Mouse (Mus musculus): ENCODE results near the gene Skil.

Gene Skil

DNA sequence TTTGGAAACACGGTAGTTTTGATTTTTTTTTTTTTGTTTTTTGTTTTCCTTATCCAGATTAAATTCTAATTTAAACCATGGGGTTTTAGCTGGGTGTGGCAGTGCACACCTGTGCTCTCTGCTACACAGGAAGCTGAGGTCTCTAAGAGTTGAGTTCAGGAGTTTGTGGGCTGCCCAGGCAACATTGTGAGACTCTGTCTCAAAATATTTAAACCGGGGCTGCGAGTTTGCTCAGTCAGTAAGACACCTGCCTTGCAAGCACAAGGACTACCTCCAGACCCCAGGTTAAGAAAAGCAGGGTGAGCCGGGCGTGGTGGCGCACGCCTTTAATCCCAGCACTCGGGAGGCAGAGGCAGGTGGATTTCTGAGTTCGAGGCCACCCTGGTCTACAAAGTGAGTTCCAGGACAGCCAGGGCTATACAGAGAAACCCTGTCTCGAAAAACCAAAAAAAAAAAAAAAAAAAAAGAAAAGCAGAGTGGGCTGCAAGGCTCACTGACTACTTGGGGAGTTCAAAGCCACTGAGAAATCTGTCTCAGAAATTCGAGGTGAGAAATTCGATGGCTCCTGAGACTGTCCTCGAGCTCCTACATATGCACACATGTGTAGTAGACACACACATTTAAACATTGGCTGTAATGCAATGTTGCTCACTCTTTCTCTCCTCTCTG lies 11.9 kb upstream of the Skil start:
- in situ Hi-C loops (cut with MboI, MseI): no loop called here

- in situ Hi-C loops (cut with MboI, MseI): no loop called here
Measured at GRCm38 (mm10) chr3:31083507-31084245, 11.2 kb upstream of the Skil start.

- in situ Hi-C loops (cut with MboI, MseI): no loop called here
Measured at GRCm38 (mm10) chr3:31085000-31085399, 9.9 kb upstream of the Skil start.

DNA sequence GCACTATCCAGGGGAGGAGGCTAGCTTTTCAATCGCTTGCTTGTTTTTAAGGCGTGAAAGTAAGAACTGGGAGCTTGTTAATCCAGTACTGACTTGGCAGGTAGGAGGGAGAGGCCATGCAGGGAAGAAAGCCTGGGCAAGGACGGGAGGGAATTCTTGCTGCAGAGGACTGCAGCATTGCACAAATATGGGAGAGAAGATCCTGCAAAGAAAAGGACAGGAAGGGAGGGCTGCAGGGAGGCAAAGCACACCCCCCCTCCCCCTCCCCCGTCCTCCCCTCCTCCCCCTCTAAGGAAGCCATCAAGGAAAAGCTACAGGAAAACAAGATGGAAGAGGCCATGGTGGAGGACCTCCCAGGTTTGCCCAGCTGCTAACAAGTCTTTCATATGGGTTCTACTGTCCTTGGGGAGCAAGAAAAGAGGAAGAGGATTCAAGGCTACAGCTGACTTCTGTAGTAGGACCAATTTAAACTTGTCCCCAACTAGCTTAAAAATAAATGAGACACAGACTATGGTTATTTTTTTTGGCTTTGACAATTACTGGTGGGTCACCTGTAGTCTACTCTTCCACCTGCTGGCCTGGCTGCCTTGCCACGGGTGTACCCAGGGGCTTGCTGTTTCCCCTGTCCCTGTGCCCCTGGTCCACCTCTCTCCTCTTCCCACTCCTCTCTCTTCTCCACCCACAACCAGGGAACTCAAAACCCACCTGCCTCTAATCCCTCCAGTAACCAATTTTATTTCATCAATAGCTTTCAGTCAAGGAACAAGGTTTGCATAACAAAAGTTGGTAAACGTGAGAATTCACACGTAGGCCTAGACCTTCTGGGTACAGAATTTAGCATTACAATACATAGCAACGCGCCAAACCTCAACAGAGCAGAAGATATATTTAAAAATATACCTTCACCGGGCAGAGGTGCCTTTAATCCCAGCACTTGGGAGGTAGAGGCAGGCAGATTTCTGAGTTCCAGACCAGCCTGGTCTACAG lies 5.8 kb upstream of the Skil start:
- in situ Hi-C loops (cut with MboI, MseI): no loop called here

DNA sequence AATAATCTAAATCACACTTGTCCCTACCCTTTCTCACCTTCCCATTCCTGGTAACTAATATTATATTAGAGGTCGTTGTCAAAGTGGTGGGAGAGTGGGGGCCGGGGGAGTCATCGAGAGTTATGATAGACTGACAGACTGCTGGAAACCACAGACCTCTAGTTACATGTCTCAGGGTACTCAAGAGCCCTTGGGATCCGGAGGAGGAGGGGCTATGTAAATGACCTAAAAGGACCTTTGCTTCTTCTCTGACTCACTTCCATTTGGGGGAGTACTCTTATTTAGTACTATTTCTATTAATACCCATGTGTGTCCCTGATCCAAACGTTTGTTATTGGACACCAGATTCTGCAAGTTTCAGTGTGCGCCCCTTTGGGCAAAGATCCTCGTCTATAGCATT lies 4.9 kb upstream of the Skil start:
- in situ Hi-C loops (cut with MboI, MseI): loop anchor here in 1 of 2 experiments (5.0 kb wide), 1 partner anchor 33 kb away; no protein-coding TSS in a partner anchor

DNA sequence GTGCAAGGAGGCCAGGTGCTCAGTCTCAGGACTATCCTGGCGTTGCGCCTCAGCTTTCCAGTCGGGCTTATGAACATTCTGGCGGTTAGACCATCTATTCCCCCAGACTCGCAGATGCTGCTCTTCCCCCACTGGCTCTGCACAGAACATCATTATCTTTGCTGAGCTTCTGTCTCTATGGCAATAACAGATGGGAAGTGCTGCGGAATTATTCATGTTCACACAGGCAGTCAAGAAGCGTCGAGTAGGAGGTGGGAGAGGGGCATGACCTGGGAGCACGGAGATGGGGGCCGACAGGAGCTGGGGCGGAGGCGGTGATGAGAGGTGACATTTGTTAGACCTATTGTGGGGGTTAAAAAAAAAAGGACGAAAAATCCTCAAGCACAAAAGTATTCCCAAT lies 1.7 kb upstream of the Skil start:
- in situ Hi-C loops (cut with MboI, MseI): loop anchor here in 1 of 2 experiments (5.0 kb wide), 1 partner anchor 36 kb away; no protein-coding TSS in a partner anchor

DNA sequence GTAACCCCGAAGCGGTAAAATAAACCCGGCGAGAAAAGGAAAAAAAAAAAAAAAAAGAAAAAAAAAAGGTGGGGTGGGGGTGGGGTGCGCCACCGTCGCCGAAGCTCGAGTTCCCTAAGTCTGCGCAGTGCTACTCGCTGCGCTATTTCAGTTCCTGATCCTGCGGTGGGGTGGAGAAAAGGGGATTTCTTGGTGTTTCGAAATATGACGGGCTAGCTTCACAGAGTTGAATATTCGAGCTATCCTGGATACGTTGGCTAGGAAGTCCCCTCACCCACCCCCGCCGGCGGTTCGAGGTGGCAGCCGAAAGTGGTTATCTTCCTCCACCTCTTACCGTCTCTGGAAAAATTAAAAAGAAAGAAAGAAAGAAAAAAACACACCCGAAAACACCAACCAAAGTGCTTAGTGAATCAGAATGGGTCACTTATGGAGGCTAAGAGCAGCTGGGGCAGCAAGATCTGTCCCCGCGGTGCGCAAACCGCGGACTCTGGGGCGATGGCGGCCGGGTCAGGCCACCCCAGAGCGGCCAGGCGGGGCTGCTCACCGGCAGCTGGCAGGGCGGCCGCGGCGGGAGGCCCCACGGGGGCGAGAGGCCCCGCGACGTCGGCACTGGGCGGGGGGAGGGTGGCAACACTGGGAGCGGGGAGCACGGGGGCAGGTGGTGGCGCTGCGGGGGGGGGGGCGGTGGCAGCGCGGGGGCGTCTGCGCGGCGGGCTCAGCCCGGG lies 1.1 kb upstream of the Skil start:
- in situ Hi-C loops (cut with MboI, MseI): loop anchor here in 1 of 2 experiments (5.0 kb wide), 1 partner anchor 36 kb away; no protein-coding TSS in a partner anchor

GRCm38 (mm10) chr3:31095179-31095490 lies 277 bp downstream of the Skil start:
- in situ Hi-C loops (cut with MboI, MseI): no loop called here

GRCm38 (mm10) chr3:31095491-31096154 lies 765 bp downstream of the Skil start:
- in situ Hi-C loops (cut with MboI, MseI): no loop called here

DNA sequence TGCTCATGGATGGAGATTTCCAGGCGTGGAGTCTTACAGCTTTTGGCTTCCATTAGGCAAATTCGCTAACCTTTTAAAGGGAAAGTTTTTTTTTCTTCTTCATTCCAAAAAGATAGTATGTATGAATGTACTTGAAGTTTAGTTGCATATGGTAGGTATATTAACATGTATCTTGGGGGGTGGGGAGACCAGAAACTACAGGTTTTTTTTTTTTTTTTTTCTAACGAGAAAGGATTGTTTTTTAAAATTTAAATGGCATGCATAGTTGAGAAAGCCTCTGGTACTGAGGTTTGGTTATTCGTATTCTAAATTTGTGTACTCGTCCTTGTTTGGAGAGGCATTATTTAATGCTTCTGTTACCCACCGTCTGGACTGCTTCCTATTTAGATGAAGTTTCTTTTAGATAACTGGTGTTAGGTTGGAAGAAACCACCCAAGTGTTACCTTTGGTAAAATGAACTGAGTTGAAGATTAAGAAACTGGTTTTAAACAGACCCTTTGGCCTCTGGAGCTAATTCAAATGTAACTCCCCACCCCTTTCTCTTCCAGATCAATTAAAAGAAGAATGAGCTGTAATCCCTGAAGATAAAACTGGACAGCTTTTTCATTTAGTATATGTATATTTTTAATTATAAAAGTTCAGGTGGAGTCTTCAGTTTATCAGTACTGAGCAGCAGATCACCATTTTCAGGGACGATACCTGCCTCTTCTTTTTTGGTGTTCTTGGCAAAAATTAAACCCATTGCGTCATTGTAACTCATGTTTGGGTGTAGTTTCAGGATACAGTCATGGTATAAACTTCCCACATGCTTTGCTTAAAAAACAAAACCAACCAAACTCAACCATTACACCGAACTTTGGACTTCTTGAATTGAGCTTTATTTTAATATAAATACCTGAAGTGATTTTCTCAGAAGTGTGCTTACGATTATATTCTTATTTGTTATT lies 1.6 kb downstream of the Skil start:
- in situ Hi-C loops (cut with MboI, MseI): no loop called here

GRCm38 (mm10) chr3:31097102-31097720 lies 2.4 kb downstream of the Skil start:
- in situ Hi-C loops (cut with MboI, MseI): no loop called here

DNA sequence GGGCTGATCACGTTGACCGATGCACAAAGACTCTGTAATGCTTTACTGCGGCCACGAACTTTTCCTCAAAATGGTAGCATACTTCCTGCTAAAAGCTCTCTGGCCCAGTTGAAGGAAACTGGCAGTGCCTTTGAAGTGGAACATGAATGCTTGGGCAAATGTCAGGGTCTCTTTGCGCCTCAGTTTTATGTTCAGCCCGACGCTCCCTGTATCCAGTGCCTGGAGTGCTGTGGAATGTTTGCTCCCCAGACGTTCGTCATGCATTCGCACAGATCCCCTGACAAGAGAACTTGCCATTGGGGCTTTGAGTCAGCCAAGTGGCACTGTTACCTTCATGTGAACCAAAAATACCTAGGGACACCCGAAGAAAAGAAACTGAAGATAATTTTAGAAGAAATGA lies 3.1 kb downstream of the Skil start:
- in situ Hi-C loops (cut with MboI, MseI): no loop called here

DNA sequence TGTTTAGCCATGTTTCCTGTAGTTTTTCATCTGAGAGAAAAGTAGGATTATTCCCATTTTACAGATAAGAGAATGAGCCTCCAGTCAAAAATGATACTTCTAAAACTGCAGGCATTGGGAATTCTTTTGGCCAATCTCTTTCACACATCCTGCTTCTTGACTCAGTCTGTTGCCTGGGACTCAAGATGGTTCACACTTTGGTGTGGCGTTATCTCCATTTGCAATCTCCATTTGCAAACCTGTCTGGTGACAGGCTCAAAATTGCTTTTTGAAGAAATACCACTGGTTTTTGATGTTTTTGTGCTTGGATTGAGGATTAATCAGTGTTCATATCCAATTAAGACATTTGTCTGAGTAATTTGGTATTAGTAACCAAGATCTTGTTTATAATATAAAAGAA lies 3.7 kb downstream of the Skil start:
- in situ Hi-C loops (cut with MboI, MseI): no loop called here

DNA sequence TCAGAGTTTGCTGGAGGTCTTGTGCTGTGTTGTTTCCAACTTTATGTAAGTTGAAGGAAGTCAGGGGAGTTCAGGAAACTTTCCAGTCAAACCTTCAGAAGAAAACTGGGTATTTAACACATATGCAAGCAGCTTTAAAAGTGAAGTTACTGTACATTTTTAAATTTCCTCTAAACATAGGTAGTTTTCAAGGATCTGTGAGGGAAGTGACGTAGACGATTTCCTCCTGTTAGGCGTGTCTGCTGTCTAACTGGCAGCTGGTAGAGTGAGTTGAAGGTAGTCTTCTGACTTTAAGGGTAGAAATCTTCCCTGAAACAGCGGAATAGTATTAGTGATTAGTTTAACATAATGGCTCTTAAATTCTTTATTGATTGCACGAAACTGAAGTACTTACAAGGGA lies 5.2 kb downstream of the Skil start:
- in situ Hi-C loops (cut with MboI, MseI): loop anchor here in 1 of 2 experiments (10.0 kb wide), 1 partner anchor 1305 kb away; no protein-coding TSS in a partner anchor

DNA sequence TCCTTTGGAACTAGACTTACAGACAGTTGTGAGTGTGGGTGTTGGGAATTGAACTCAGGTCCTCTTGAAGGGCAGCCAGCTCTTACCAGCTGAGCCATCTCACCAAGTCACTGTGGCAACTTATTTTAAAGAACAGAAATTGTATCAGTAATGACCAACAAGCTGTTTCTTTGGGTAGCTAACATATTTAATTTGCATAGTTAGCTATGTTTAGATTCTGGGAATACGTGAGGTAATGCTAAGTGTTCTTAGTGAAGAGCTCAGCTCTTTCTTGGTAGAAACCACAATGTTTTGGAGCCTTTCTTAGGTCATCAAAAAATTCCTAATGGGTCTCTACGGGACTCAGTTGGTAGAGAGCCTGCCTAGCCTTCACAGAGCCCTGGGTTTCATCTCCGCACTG lies 5.9 kb downstream of the Skil start:
- in situ Hi-C loops (cut with MboI, MseI): loop anchor here in 1 of 2 experiments (10.0 kb wide), 1 partner anchor 1304 kb away; no protein-coding TSS in a partner anchor

DNA sequence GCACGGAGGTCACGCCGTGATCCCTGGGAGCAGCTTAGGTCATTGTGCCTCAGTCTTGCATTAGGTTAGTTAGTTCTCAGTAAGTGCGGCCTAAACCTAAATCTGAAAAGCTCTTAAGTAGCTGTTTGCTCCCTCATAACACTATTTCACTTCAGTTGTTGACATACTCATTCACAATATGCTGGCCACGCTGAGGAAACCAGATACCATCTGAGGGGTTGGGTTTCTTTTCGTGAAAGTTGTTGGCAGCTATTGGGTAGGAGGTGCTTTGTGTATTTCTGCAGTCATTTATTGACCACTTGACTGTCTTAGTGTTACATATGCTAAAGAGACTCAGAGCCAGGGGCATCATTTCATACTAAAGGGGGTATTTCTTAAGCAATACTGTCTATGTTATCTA lies 10.1 kb downstream of the Skil start:
- in situ Hi-C loops (cut with MboI, MseI): loop anchor here in 1 of 2 experiments (10.0 kb wide), 1 partner anchor 1300 kb away; no protein-coding TSS in a partner anchor

DNA sequence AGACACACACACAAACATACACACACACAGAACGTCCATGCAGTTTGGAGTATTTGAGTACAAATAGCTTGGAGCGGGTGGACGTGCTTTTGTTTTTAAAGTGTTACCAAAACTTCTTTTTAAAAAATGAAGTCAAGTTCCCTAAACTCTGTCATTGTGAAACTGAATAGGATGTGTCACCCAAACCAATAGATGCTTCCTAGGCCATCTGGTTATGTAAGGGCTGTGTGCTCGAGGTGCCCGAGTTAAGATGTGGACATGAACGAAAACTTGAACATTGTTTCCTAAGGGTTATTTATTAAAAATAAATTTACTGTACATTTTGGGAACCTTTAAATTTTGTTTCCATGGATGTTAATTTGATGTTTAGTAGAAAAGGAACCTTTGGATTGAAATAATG lies 11.7 kb downstream of the Skil start:
- in situ Hi-C loops (cut with MboI, MseI): loop anchor here in 1 of 2 experiments (10.0 kb wide), 1 partner anchor 1298 kb away; no protein-coding TSS in a partner anchor

DNA sequence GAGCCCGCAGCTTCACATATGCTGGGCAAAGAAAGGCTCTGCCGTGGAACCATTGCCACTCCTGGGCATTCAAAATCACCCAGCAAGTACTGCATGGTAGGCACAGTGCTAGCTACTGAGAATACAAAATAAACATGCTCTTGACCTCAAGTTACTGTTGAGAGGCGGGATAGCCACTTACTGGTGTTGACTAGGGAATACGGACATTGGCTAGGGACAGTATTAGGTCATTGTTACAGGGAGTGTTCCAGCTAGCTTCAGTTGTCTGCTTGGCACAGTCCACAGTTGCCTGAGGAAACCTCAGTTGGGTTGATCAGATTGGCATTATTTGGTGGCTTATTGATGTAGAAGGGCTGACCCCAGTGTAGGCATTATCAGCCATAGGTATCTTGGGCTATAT lies 12.8 kb downstream of the Skil start:
- in situ Hi-C loops (cut with MboI, MseI): loop anchor here in 1 of 2 experiments (10.0 kb wide), 1 partner anchor 1297 kb away; no protein-coding TSS in a partner anchor

DNA sequence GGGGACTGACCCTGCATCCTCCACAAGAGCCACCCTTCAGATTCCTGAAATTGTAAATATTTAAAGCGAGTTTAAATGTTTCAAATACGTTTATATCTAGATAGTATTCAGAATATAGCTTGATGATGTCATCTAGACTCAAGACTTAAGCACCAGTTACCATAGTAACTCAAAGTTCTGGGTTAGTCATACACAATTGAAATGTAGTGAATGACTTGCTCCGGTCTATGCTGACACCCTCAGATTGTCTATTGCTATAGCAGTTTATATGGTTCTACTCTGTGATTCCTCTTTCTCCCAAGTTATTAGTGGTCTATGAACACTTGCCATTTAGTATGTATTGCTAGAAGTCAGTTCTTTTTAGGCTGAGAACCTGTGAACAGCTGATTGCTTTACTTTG lies 14.2 kb downstream of the Skil start:
- in situ Hi-C loops (cut with MboI, MseI): loop anchor here in 1 of 2 experiments (10.0 kb wide), 1 partner anchor 1296 kb away; no protein-coding TSS in a partner anchor

Data from T-helper 17 cell (primary cell).